Mouse (Mus musculus): ENCODE data around the gene Nop58. TPM values are rescaled to one million over a fixed set of nuclear protein-coding genes. Genes with fewer than 3 reads are reported as not detected.

Gene Nop58
- polyA plus RNA-seq, 1 experiment from 2014 or later = 136 TPM

DNA sequence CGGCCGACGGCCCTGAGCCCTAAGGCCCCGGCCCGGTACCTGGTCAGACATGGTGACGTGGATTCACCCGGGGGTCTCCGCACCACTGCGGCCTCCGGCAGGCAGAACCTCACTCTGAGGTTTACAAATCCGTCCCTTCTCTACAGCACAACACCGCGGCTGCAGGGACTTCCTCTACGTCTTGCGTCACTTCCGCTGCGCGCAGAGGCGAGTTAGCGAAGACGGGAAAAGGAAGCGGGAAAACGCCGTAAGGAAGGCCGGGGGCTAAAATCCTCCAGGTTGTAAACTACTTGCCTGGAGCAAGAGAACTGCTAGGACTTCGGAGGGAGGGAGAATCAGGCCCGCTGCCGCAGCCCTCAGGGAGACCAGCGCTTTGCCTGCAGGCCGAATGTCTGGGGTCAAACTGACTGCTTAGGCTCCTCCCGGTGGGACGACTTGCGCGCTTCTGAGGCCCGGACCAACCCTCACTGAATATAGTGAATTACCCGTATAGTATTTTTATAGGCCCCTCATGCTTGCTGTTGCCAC is 14.1 kb upstream of the Nop58 start, which contains the start of gene Sumo1:
Gene Sumo1 (minus strand): TSS at position 194 of the 528 bp plus-strand sequence.
- H3K4me2 ChIP-seq = peak within 1 kb of the TSS; percentile 65
- peak within 1 kb of the TSS; percentile 92 for H3K27ac ChIP-seq
- peak within 1 kb of the TSS; percentile 85 for H3K4me3 ChIP-seq
- peak within 1 kb of the TSS; percentile 91 for H3K9ac ChIP-seq
- H3K4me1 ChIP-seq = peaks cover 24% of the 10 kb centered on the region
- peak; percentile 98 for ATAC-seq (replicated peaks)
- no peaks in the 10 kb centered on the region for H3K36me3 ChIP-seq (replicated peaks)
- no peaks in the 10 kb centered on the region for H3K27me3 ChIP-seq (replicated peaks)
- under 1% methylated on average over 36 of the region's 36 CpGs for WGBS
- H3K9me3 ChIP-seq = no peaks in the 10 kb centered on the region

DNA sequence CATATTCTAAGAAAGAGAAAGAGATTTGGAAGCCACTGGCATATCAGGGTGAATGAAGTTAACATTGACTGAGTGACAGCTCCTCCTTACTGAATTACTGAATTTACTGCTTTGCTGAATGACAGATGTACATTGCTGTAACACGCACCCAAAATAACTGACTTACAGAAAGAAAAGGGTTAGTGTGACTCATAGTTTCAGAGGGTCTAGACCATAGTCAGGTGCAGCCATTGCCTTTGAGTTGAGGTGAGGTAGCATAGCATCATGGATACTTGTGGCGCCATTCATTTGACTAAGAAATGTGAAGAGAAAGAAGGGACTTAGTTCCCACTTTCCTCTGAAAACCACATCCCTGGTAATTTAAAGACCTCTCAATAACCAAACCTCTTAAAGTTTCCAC is 11.1 kb upstream of the Nop58 start:
- Histone ChIP-seq H3K27ac (no peak overlapping the region), H3K4me2 (no peak overlapping the region), H3K9ac (no peak overlapping the region), H3K27me3 (replicated peaks) (no peaks in the 10 kb centered on the region), H3K4me1 (peaks cover 18% of the 10 kb centered on the region), H3K36me3 (replicated peaks) (no peaks in the 10 kb centered on the region), H3K4me3 (no peak overlapping the region), H3K9me3 (no peaks in the 10 kb centered on the region)
- 98% methylated on average over 2 of the region's 2 CpGs for WGBS
- no peak for ATAC-seq (replicated peaks)

- WGBS = 11% methylated on average over 11 of the region's 11 CpGs
- Histone ChIP-seq H3K27me3 (replicated peaks) (0 out of 2 replicates have a peak, but pooled peaks cover 4% of the 10 kb centered on the region), H3K4me1 (peaks cover 22% of the 10 kb centered on the region), H3K9ac (no peak overlapping the region), H3K9me3 (no peaks in the 10 kb centered on the region), H3K27ac (no peak overlapping the region; the same call in 1 of the 2 replicates), H3K4me3 (peak overlapping the region; percentile 74), H3K36me3 (replicated peaks) (no peaks in the 10 kb centered on the region), H3K4me2 (peak overlapping the region; percentile 82)
- peak; percentile 60 for ATAC-seq (replicated peaks)
These were observed 599 bp upstream of the Nop58 start for GRCm38 (mm10) chr1:59683926-59684818.

GRCm38 (mm10) chr1:59687493-59687892 is 2.7 kb downstream of the Nop58 start:
- Histone ChIP-seq H3K9me3 (no peaks in the 10 kb centered on the region), H3K27me3 (replicated peaks) (0 out of 2 replicates have a peak, but pooled peaks cover 4% of the 10 kb centered on the region), H3K4me1 (peaks cover 22% of the 10 kb centered on the region), H3K27ac (no peak overlapping the region), H3K36me3 (replicated peaks) (peaks cover 5% of the 10 kb centered on the region), H3K9ac (no peak overlapping the region), H3K4me3 (no peak overlapping the region), H3K4me2 (no peak overlapping the region)
- WGBS = 90% methylated on average over 1 of the region's 1 CpGs
- no peak for ATAC-seq (replicated peaks)

DNA sequence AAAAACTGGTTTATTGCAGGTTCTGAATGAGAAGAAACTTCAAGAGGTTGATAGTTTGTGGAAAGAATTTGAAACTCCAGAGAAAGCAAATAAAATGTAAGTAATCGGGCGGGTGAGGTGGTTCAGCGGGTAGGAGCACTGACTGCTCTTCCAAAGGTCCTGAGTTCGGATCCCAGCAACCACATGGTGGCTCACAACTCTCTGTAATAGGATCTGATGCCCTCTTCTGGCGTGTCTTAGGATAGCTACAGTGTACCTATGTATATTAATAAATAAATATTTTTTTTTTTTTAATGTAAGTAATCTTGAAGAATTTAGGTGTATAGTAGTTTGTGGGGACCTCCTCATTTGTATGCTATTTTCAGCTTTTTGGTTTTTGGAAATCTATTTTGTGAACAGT is 5.7 kb downstream of the Nop58 start:
- H3K9ac ChIP-seq = no peak overlapping the region
- H3K4me1 ChIP-seq = peaks cover 19% of the 10 kb centered on the region
- H3K27me3 ChIP-seq (replicated peaks) = no peaks in the 10 kb centered on the region
- 92% methylated on average over 5 of the region's 5 CpGs for WGBS
- no peak for ATAC-seq (replicated peaks)
- H3K4me3 ChIP-seq = no peak overlapping the region
- H3K4me2 ChIP-seq = no peak overlapping the region
- H3K36me3 ChIP-seq (replicated peaks) = peaks cover 6% of the 10 kb centered on the region
- H3K9me3 ChIP-seq = no peaks in the 10 kb centered on the region
- H3K27ac ChIP-seq = no peak overlapping the region

- H3K4me3 ChIP-seq = no peak overlapping the region
- no peak overlapping the region for H3K9ac ChIP-seq
- H3K36me3 ChIP-seq (replicated peaks) = peaks cover 32% of the 10 kb centered on the region
- no peak for ATAC-seq (replicated peaks)
- H3K9me3 ChIP-seq = no peaks in the 10 kb centered on the region
- WGBS = 85% methylated on average over 5 of the region's 5 CpGs
- H3K27ac ChIP-seq = no peak overlapping the region
- H3K4me1 ChIP-seq = no peaks in the 10 kb centered on the region
- no peaks in the 10 kb centered on the region for H3K27me3 ChIP-seq (replicated peaks)
- no peak overlapping the region for H3K4me2 ChIP-seq
These were observed 13.0 kb downstream of the Nop58 start for GRCm38 (mm10) chr1:59697751-59698150.

DNA sequence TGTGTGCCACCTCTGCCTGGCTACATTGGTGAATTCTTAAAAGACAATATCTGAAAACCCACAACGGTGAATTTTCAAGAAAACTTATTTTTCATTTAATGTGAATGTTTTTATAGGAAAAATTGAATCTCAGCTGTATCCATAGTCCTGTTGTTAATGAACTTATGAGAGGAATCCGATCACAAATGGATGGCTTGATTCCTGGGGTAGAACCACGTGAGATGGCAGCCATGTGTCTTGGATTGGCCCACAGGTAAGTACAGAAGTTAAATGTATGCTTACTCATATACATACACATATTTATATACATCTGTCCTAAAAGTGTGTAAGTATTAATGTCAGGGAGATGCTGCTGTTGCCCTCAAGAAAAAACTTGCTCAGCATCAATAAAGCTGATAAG is 13.4 kb downstream of the Nop58 start:
- Histone ChIP-seq H3K9ac (no peak overlapping the region), H3K27ac (no peak overlapping the region), H3K36me3 (replicated peaks) (peaks cover 32% of the 10 kb centered on the region), H3K4me3 (no peak overlapping the region), H3K9me3 (no peaks in the 10 kb centered on the region), H3K27me3 (replicated peaks) (no peaks in the 10 kb centered on the region), H3K4me1 (no peaks in the 10 kb centered on the region), H3K4me2 (no peak overlapping the region)
- no peak for ATAC-seq (replicated peaks)
- WGBS = 98% methylated on average over 3 of the region's 3 CpGs

GRCm38 (mm10) chr1:59701766-59702165 is 17.0 kb downstream of the Nop58 start:
- Histone ChIP-seq H3K4me3 (no peak overlapping the region), H3K27me3 (replicated peaks) (no peaks in the 10 kb centered on the region), H3K4me2 (no peak overlapping the region), H3K4me1 (no peaks in the 10 kb centered on the region), H3K9me3 (no peaks in the 10 kb centered on the region), H3K27ac (no peak overlapping the region), H3K9ac (no peak overlapping the region), H3K36me3 (replicated peaks) (peaks cover 46% of the 10 kb centered on the region)
- WGBS = 98% methylated on average over 1 of the region's 1 CpGs
- no peak for ATAC-seq (replicated peaks)

GRCm38 (mm10) chr1:59719900-59720299 is 35.1 kb downstream of the Nop58 start:
- 50% methylated on average over 4 of the region's 4 CpGs for WGBS

DNA sequence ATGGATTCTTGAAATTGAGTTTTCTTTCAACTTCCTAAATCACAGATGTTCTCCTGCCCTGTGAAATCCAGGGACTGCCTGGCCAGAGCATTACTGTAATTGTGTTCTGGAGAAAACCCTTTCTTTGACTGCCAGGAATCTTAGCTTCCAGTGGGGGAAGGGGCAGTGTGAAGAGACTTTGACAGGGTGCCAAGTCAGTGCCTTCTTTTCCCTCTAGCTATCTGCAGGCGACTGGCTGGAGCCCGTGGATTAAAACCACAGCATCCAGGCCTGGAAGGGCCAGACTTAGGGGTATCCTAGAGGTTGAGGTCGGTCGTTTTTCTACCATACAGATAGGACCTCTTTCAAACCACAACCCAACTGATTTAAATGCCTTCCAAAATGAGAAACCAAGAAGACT is 40.9 kb downstream of the Nop58 start:
- H3K4me2 ChIP-seq = no peak overlapping the region
- no peaks in the 10 kb centered on the region for H3K27me3 ChIP-seq (replicated peaks)
- no peak overlapping the region for H3K4me3 ChIP-seq
- WGBS = 63% methylated on average over 4 of the region's 4 CpGs
- H3K9ac ChIP-seq = no peak overlapping the region
- H3K27ac ChIP-seq = no peak overlapping the region
- no peak for ATAC-seq (replicated peaks)
- no peaks in the 10 kb centered on the region for H3K9me3 ChIP-seq
- no peaks in the 10 kb centered on the region for H3K36me3 ChIP-seq (replicated peaks)
- H3K4me1 ChIP-seq = no peaks in the 10 kb centered on the region

More at GRCm38 (mm10) chr1:59719900-59720299, 35.1 kb downstream of the Nop58 start:
- Histone ChIP-seq H3K4me1 (no peaks in the 10 kb centered on the region), H3K36me3 (replicated peaks) (peaks cover under 1% of the 10 kb centered on the region; the same call in 1 of the 2 replicates), H3K4me2 (no peak overlapping the region), H3K27ac (no peak overlapping the region), H3K9ac (no peak overlapping the region), H3K4me3 (no peak overlapping the region), H3K9me3 (no peaks in the 10 kb centered on the region), H3K27me3 (replicated peaks) (no peaks in the 10 kb centered on the region)
- no peak for ATAC-seq (replicated peaks)

DNA sequence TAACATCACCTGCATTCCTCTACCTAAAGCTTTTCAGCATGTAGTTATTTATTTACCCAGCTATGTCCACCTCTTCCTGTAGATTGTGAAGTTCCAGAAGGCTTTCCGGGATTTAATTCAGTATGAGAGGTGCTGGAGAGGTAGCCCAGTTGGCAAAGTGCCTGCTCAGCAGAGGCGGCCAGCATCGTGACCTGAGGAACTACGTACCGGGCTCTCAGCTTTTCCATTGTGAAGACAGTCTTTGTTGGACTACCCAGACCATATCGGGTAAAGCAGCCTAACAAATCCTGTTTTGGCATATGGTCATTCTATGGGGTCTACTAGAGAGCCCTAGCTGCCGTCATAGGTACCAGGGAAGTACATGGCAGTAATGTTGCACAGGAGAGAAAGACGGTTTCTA is 45.3 kb downstream of the Nop58 start:
- Histone ChIP-seq H3K36me3 (replicated peaks) (no peaks in the 10 kb centered on the region), H3K4me2 (no peak overlapping the region), H3K27ac (no peak overlapping the region), H3K4me3 (no peak overlapping the region), H3K9ac (no peak overlapping the region), H3K27me3 (replicated peaks) (no peaks in the 10 kb centered on the region), H3K9me3 (no peaks in the 10 kb centered on the region), H3K4me1 (no peaks in the 10 kb centered on the region)
- no peak for ATAC-seq (replicated peaks)
- WGBS = 82% methylated on average over 8 of the region's 8 CpGs

- Histone ChIP-seq H3K4me1 (no peaks in the 10 kb centered on the region), H3K27ac (no peak overlapping the region), H3K36me3 (replicated peaks) (no peaks in the 10 kb centered on the region), H3K4me2 (no peak overlapping the region), H3K27me3 (replicated peaks) (no peaks in the 10 kb centered on the region), H3K9me3 (no peaks in the 10 kb centered on the region), H3K9ac (no peak overlapping the region), H3K4me3 (no peak overlapping the region)
- ATAC-seq (replicated peaks) = no peak
- 41% methylated on average over 4 of the region's 4 CpGs for WGBS
These were observed 46.0 kb downstream of the Nop58 start for GRCm38 (mm10) chr1:59730737-59731136.

Data from midbrain, embryonic 15.5 days (tissue).